Mouse (Mus musculus): ENCODE results near the gene Hmgcl.

DNA sequence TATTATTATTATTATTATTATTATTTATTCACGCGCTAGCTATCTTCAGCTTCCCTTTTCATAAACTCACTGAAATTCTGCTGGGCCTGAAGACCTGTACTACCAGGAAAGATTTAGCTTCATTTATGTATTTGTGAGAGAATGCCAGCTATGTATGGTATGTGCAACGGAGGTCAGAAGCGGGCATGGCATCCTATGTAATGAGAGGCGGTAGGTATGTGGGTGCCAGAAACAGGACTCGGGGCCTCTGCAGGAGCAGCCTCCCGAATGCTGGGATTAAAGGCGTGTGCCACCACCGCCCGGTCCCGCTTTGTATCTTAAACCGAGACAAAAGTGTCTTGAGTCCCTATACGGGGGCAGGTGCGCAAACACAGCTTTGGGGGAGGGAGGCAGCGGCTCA, 16.7 kb downstream of the Hmgcl start:
- TF ChIP-seq CTCF (IDR thresholded peaks at IDR 0.05; ENCODE audit: extremely low read depth, insufficient read length, insufficient replicate concordance, low read depth, low read length) = no peak
- TF ChIP-seq POLR2A (IDR thresholded peaks at IDR 0.05; ENCODE audit: low read depth, low read length) = no peak
